Mouse (Mus musculus): ENCODE data around the gene Gm29554.
"Not testable (repeated sequence)": the region's sequence is repeated elsewhere in the genome, so short reads cannot be mapped to it uniquely, and the experiment has no call there.

Gm29554 gene

DNA sequence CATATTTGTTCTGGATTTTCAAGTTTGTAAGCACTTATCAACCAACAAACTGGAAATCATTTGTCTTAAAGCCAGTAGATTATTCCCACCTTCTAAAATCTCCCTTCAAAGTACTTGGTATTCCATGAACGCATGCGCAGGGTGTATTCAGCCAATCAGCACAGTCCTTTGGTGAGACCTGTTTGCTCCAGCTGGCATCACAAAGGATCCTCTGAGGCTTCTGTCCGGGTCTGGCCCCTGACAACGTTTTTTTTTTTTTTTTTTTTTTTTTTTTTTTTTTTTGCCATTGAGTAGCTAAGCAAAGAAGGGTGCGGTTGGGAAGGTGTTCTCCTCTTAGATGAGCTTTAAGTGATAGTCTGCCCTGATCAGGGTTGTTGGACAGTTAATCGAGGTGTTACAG, at the start of gene Gm29554:
Gene Gm29554 (plus strand): TSS at position 301 of the 400 bp plus-strand sequence.
- not testable (repeated sequence) for DNase-seq (ENCODE audit: extremely low spot score, low read depth, low spot score)

Data from hindlimb bud, embryonic 11.5 days (tissue).